Mouse (Mus musculus): Measurements from ENCODE around the gene Ash1l.
A peak's percentile ranks its signal among the peaks of the same experiment; 100 is the strongest.

Ash1l gene

DNA sequence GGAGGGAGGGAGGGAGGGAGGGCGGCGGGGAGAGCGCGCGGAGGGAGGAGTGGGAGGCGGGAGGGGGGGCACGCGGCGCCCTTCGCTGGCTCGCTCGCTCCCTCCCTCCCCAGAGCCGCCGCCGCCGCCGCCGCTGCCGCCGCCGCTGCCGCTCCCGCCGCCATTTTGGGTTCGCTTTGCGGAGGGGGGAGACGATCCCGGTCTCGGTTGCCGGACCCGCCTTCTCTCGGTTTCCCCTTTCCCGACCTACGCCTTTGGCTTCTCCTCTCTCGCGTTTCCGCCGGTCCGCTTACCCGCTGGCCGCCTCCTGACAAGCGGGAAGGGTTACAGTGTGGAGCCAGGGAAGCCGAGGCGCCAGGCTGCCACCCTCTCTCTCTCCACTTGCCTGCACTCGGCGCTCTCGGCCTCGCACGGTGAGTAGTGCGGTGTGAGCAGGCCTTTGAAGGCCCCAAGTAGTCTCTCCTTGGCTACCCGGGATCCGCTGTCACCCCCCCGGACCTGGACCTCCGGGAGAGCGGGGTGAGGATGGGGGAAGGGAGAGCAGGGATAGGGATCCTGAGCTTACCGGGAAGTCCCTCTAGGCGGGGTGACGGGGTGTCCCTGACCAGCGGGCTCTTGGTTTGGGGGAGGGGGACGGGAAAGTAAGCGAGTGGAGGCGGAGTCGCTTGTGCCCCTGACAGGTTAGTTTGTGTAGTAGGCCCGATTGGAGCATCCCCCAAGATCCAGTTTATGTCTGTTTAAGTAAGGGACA is at the start of gene Ash1l, which contains the start of gene Dap3:
TSS of gene Ash1l (plus strand) at position 47 of the 751 bp plus-strand sequence.
TSS of gene Dap3 (minus strand) at position 606 of the 751 bp plus-strand sequence.
- peak; percentile 67 for DNase-seq (ENCODE audit: low read depth, low spot score)

DNA sequence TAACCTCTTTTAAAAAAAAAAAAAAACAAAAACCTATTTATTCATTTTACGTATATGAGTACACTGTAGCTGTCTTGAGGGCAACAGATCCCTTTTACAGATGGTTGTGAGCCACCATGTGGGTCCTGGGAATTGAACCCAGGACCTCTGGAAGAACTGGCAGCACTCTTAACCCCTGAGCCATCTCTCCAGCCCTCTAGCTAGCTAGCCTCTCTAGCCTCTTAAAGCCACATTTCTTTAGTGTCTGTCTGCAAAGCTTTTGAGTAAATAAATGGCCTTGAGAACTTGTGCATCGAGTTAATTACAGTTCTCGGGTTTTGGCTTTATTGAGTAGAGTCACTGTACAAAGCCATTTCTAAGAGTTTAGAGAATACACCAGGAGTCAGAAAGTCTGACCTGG is 45.6 kb upstream of the Ash1l start:
- no peak for DNase-seq (ENCODE audit: low read depth, low spot score)

DNA sequence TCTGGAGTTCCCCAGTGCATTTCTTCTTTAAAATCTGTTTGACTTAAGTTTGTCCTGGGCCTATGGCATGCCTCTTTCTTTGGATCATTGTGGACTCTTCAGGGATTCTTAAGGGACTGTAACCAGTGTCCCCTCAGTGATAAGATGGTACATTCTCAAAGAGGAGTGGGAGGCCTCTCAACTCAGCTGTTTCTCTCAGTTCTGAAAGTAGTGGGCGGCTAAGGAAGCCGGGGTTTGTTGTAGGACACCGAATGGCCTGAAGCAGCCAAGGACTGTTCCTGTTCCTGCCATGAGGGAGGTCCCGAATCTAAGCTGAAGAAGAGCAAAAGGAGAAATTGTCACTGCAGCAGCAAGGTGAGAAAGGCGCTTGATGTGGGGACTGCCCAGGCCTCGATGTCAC is 45.2 kb upstream of the Ash1l start:
- DNase-seq (ENCODE audit: low read depth, low spot score), result no peak

DNA sequence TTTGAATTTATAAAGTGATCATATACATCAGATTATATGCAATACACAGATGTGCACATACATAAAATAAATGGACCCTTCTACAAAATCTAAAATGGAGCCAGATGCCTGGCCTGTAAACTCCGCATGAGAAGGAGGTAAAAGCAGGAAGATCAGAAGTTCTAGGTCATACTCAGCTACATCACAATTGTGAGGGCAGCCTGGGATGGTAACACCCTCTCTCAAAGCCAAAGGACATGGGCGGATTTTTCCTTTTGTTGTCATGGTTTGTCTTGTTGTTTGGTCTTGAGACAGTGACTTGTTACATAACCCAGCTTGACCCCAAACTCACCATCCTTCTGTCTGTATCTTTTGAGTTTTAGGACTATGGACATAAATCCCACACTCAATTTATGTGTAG is 44.7 kb upstream of the Ash1l start:
- DNase-seq (ENCODE audit: low read depth, low spot score), result no peak

DNA sequence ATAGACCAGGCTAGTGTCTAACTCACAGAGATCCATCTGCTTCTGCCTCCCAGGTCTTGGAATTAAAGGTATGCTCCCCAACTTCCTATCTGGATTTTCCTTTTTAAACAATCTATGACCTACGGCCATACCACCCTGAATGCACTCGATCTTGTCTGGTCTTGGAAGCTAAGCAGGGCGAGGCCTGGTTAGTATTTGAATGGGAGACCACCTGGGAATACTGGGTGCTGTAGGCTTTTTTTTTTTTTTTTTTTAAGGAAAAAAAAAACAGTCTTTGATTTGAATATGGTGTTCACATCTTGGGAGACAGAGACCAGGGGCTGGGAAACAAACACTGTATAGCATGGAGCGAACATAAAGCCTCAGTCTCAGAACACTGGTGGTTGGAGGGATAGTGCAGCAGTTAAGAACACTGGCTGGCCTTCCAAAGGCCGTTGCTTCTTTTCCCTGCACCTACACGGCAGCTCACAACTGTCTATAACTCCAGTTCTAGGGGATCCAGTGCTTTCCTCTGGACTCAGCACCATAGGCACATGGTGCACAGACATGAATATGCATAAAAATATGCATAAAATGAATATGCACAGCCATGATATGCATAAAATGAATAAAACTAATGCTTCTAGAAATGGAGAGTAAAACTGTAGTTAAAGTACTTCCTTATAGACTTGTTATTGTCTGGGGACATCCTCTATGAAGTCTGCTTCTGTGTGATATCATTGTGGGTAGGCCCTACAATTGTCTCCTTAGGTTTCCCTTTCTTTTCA is 43.8 kb upstream of the Ash1l start:
- DNase-seq (ENCODE audit: low read depth, low spot score), result no peak

DNA sequence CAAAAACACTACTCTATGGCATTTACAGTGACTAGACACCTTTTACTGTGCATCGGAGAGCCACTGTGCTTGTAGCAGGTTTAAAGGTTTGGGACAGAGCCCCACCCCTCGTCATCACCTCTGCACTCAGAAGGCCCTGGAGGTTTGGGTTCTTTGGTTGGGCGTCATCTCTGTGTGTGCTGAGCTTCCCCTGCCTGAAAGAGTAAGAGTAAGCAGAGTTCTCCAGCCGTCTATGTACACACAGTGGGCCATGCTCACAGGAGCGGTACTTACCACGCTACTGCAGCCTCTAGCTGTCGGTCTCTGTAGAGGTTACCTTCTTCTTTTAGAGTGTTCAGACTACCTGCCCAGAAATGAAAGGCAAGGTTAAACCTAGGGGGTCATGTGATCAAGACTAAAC is 37.8 kb upstream of the Ash1l start:
- DNase-seq (ENCODE audit: low read depth, low spot score), result no peak

DNA sequence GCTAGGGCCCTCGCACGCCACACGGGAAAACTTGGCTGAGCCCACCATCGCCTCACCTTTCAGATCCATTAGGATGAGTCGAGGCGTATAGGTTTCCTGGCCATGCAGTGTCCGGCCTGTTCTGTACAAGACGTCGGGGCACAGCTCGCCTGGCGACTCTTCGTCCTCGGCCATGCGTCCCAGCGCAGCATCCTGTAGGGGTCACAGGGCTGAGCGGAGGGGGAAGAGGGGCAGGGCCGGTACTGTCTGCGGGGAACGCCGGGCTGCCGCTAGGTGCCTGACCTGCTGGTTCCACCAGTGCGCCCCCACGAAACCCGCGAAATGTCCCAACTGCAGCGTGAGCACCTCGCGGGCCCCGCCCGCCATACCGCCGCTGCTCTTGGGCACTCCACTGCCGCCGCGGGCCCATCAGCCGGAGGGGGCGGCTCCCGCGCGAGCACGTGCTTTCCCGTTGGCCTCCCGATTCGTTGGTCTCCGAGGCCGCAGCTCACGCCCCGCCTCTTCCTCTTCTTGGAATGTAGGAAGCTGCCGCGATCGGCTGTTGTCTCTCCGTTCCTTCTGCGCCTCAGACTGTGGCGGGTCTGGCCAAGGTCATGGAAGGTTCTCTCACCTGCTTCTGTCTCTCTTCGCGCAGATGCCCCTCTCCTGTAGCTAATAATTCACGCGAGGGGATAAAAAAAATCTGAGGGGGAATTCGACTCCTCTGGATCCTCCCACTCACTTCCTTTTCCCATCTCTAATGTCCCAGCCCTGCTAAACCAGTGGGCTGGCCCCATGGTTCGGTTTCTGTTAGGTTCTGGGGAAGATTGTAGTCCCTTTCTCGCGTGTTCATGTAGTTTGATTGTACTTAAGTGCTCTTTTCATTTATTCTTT is 36.7 kb upstream of the Ash1l start, which contains the start of gene Msto1:
TSS of gene Msto1 (minus strand) at position 489 of the 873 bp plus-strand sequence.
- peak; percentile 80 for DNase-seq (ENCODE audit: low read depth, low spot score)

DNA sequence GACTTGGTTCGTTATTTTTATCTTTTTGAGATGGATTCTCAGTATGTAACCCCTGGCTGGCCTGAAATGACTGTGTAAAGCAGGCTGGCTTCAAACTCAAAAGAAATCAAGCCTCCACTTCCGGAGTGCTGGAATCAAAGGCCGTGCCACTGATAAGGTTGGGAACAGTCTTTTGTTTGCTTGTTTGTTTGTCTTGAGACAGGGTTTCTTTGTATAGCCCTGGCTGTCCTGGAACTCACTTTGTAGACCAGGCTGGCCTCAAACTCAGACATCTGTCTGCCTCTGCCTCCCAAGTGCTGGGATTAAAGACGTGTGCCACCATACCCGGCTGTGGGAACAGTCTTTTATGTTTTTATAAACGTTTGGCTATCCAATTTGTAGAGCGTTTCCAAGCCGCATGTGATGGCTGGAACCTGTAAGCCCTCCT is 36.0 kb upstream of the Ash1l start:
- no peak for DNase-seq (ENCODE audit: low read depth, low spot score)

DNA sequence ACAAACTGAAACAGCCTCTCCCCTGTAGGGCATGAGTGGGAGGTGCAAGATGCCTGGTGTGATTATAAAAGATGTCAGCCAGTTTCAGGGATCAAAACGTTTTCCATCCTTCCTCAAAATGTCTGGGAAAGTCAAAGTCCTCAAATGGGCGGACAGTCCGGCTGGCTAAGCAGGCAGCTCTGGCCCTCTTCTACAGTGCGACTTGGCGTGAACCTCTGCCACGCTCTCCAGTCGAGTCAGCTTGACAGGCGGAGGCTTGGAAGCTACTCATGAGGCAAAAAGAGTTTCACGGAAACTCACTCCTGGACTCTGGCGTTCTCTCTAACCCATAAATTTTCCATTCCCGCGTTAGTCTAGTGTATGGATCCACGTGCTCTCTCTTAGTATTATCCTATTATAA is 31.4 kb upstream of the Ash1l start:
- DNase-seq (ENCODE audit: low read depth, low spot score), result no peak

DNA sequence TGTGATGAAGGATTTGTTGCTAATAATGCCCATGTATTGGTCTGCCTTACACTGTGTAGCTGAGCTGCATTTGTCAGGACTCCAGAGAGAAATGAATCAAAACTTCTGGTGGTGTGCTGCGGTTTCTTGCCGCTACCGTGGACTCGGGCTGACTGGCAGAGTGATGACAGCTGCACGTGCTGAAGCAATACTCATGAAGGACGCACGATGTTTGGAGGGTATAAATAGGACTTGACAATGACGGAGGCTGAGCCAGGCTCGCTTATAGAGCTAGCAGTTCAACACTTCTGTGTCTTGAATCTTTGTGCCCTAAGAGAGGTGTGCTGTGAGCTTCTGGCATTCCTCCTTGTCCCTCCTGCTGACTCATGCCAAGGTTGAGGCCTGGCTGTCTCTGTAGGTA is 29.0 kb upstream of the Ash1l start:
- no peak for DNase-seq (ENCODE audit: low read depth, low spot score)

DNA sequence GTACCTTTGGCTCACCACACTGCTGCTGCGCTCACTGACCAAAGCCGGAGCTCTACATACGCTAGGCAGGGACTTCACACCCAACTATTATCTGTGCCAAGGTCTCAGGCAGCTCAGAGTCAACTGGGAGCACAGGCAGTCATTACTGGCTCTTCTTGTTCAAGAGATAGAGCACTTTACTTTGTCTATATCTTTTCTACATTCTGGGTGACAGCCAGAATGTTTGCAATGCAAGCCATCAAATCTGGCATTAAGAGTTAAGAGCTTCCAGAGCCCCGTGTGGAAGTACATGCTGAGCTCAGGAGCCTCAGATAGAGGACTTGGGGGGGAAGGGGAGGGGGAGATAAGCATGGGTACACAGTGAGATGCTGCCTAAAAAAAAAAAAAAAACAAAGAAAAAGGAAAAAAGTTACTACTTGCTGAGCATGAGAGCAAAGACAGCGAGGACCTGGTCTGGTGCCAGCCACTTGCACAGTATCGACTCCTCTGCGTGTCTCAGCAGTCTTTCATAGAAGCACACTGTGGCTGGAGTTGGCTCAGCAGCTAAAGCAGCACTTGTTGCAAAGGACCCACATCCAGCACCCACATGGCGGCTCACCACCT is 26.3 kb upstream of the Ash1l start:
- DNase-seq (ENCODE audit: low read depth, low spot score), result no peak

DNA sequence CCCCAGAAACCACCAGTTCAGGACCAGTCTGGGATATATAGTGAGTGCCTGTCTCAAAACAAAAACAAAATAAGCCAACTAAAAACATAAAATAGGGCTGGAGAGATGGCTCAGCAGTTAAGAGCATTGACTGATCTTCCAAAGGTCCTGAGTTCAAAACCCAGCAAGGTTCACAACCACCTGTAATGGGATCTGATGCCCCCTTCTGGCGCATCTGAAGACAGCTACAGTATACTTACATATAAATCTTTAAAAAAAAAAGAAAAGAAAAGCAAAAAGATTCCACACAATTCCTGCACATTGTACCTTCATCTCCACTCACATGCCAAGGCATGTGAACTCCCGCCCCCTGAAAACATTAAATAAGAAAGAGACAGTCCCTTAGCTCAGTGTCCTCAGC is 24.8 kb upstream of the Ash1l start:
- no peak for DNase-seq (ENCODE audit: low read depth, low spot score)

DNA sequence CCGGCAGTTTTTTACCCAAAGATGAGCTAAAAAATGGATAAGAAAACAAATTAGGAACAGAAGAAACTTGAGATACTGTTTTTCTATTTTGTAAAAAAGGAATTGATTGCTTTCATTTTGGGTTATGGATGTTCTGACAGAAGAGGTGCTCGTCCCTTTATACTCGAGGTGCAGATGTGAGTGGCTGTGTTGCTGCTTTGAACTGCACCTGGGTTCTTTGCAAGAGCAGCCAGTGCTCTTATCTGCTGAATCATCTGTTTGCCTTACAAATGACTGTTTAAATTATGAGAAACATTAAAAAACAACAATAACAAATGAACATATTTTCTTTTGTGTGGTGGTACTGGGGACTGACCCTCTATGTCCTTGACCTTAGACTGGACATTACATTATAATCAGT is 20.9 kb upstream of the Ash1l start:
- no peak for DNase-seq (ENCODE audit: low read depth, low spot score)

DNA sequence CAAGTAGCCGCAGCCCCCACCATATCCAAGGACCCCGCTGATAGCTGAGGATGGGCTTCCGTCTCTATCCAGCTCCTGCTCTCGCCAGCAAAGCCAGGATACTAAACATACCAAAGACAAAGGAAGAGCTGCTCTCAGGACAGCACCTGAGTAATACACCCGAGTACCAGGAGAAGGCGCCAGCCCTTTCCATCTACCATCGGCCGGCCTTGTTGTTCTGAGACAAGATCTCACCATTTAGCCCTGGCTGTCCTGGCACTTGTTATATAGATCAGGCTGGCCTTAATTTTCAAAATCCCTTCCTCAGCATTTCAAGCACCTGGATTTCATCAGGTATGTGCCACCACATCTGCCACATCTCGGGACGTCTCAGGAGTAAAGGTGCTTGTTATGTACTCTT is 11.4 kb upstream of the Ash1l start:
- DNase-seq (ENCODE audit: low read depth, low spot score), result no peak

DNA sequence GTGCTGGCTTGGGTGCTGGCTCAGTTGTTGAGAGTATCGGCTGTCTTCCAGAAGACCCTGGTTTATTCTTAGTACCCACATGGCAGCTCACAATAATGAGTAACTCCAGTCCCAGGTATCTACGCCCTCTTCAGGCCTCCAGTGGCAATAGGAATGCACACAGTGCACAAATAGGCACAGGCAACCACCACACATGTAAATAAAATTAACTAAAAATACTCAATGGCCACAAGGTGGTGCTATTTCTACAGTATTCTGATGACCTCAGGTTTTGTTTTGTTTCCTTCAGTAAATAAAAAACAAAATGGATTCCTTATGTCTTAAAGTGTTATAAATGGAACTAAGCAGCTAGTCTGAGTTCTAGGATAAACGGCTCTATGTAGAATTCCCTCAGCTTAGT is 10.7 kb upstream of the Ash1l start:
- peak; percentile 30 for DNase-seq (ENCODE audit: low read depth, low spot score)

DNA sequence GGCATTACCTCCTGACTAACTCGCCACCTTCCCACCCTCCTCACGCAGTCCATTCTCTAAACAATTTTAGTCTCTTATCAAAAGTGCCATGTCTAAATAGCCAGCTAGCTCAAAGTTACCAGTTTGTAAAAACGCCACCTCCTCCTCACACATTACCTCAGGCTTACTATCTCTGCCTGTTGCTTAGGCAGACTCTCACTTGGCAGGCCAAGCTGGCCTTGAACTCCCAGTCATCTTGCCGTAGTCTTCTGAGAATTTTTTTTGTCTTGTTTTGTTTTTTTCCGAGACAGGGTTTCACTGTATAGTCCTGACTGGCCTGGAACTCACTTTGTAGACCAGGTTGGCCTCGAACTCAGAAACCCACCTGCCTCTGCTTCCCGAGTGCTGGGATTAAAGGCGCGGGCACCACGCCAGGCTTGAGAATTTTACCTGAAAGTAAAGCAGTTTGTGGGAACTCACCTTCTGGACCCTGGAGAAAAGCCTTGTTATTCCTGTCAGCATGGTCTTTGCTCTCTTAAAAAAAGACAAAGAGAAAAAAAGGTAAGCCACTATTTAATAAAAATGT is 8.0 kb upstream of the Ash1l start:
- DNase-seq (ENCODE audit: low read depth, low spot score), result no peak

DNA sequence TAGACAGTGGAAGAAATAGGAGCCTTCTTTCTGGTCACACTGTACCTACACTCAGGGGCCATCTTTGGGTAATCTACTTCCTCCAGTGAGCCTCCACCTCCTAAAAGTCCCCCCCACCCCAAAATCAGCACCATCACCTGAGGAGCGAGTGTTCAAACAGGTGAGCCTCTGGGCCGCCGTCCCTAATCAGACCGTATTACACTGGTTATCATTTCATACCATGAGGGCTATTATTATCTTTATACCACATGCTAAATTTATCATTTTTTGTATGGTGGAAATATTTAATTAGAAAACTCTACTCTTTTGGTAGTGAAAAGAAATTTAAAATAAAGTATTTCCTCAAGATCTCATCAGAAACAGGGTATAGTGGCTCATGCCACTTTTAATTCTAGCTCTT is 6.3 kb upstream of the Ash1l start:
- DNase-seq (ENCODE audit: low read depth, low spot score), result no peak

DNA sequence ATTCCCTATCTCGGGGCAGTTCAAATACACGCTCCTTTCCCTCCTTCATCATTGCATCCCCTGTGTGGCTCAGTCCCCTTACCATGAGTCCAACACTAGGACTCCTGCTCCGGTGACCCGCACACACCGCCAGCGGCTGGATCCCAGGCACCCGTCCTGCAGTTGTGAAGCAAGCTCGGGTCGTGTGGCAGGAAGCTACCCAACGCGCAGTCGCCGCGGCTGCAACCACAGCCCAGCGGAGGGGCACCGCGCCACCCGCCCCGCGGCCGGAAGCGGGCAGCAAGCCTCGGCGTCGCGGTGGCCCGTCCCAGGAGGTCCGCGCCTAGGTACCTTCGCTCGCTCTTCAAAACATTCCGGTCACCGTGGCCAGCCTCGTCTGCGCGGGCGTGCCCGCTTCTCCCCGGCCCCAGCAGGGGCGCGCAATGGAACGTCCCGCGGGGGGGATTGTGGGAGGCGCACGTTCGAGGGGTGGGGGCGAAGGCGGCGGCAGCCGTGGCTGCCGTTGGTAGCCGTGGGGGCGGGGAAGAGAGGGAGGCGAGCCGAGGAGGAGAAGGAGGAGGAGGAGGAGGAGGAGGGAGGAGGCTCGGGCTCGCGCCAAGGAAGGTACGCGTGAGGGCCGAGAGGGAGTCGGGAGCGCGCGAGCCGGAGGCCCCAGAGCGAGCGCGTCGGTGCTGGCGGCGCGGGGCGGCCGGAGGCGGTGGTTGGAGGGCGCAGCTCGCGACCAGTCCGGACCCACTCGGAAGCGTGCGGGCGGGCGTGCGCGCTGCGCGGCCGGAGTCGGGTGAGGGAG is 441 bp upstream of the Ash1l start:
- DNase-seq (ENCODE audit: low read depth, low spot score), result peak; percentile 82

DNA sequence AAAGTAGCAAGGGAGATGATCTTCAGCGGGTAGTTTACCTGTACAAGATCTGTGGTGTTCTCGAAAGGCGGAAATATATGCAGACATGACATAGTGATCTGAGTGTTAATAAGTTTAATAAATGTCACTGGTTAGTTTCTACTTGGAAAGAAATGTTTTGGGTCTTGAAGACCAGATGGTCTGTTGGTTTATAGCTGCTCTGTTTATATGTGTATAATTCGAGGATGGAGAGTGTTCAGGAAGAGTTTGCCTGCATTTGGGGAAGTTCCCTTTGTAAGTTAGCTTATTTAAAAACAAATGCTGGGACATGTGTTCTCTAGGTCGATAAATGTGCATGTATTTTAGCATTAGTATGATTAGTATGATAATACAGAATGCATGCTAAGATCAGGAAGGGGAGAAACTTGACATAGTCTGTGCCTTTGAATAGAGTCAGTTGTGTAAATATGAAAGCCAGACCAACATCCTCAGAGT is 942 bp downstream of the Ash1l start:
- no peak for DNase-seq (ENCODE audit: low read depth, low spot score)

DNA sequence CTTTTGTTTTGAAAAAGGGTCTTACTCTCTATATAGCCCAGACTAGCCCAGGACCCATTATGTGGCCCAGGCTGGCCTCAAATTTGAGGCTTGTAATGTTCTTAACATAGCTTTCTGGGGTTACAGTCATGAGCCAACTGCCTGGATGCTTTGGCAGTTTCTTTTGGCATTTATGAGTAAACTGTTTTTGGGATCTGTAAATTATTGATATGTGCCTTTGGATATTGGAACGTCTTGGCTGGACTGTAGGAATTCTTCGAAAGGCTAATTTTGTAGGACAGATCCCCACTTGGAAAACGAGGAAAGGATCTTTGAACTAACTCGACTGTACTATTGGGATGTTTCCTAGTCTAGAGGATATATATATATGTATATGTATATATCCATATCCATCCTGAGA is 2.8 kb downstream of the Ash1l start:
- DNase-seq (ENCODE audit: low read depth, low spot score), result no peak

Data from embryo, embryonic 11.5 days (tissue).